Mouse (Mus musculus): ENCODE measurements at regions not wholly inside any gene's neighbourhood (a gene's known extent, or its start where the extent isn't known, plus 50 kb on each side); places are given as distances from the start of the nearest gene placed in this dataset.

DNA sequence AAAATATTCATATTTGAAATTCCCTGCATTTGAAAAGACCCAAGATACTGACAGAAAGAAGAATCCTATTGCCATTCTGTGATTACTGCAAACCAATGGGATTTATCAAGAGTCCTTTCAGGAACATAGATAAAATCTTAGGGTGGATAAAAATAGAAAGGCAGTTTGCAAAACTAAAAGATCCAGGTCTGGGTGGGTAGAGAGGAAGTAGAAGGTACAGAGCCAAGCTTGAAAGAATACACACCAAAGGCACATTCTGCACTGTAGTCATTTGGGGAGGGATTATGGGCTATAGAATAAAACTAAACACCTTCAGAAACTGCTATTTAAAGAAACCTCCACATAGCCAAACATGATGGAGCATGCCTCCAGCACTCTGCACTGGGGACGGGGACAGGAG is 288.5 kb upstream of the 4930412O13Rik start:
- no peak for DNase-seq (ENCODE audit: low spot score)

- no peak for DNase-seq (ENCODE audit: low spot score)
Observed at GRCm38 (mm10) chr2:9593931-9594330, 287.1 kb upstream of the 4930412O13Rik start.

DNA sequence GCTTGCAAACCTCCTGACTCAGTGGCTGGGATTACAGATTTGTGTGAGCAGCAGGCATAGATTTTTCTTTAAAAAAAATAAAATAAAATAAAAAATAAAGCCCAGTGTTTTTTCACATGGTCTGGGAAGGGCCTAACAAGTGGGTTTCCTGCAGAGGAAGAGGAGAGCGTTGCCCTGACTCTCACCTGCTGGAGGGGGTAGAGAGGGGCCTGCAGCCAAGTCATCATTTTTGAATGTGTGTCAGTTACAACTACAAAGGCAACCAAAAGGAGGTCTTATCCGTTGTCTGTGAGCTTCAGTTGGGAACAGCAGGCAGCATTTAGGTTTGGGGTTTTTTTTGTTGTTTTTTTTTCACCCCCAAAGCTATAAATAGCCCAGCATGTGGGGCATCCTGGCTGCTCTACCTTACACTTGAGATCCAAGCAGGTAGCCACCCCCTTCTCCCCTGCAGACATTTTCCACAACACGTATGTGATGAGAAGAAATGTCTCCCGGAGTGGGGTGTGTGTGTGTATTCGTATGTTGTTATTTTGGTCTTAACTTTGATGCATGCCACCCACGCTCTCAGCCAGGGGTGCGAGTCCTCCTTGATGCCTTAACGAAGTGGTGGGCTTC is 285.7 kb upstream of the 4930412O13Rik start:
- DNase-seq (ENCODE audit: low spot score) = no peak

DNA sequence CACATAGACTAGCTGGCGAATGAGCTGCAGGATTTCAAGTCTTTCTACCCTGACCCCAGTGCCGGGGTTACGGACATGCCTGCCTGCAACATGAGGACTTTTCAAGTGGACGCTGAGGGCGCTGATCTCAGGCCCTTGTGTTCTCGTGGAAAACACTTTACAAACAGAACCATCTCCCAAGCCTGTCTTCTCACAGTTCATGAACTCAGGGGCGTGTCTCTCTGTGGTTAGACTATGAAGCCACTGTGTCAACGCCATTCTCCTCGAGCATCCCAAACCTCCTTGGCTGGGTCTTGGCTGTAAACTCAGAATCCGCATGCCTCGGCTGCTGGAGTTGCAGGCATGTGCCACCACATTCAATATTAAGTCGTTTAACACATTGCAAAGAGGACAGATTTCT is 284.9 kb upstream of the 4930412O13Rik start:
- DNase-seq (ENCODE audit: low spot score) = no peak

GRCm38 (mm10) chr2:9604984-9605383 is 276.1 kb upstream of the 4930412O13Rik start:
- DNase-seq (ENCODE audit: low spot score) = no peak

GRCm38 (mm10) chr2:9607547-9607946 is 273.5 kb upstream of the 4930412O13Rik start:
- no peak for DNase-seq (ENCODE audit: low spot score)

DNA sequence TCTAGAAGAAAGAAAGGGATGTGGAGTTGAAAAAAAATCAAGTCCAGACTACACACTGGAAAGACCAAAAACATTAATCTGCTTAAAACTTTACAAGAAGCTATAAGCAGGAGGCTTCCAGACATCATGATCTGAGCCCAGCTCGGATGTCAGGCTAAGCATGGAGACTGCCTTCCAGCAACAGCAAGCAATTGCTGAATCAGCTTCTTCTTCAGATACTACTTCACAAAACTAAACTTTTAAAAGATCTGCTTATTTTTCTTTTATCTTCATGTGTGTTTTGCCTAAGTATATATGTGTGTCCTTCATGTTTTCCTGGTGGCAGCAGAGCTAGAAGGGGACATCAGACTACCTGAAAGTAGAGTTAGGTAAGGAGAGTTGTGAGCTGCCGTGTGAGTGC is 266.6 kb upstream of the 4930412O13Rik start:
- DNase-seq (ENCODE audit: low spot score) = no peak

- DNase-seq (ENCODE audit: low spot score) = no peak
Observed at GRCm38 (mm10) chr2:9616292-9616691, 264.8 kb upstream of the 4930412O13Rik start.

GRCm38 (mm10) chr2:9620303-9621244 is 260.5 kb upstream of the 4930412O13Rik start:
- peak; percentile 28 for DNase-seq (ENCODE audit: low spot score)

- no peak for DNase-seq (ENCODE audit: low spot score)
Observed at GRCm38 (mm10) chr2:9623702-9624101, 257.4 kb upstream of the 4930412O13Rik start.

DNA sequence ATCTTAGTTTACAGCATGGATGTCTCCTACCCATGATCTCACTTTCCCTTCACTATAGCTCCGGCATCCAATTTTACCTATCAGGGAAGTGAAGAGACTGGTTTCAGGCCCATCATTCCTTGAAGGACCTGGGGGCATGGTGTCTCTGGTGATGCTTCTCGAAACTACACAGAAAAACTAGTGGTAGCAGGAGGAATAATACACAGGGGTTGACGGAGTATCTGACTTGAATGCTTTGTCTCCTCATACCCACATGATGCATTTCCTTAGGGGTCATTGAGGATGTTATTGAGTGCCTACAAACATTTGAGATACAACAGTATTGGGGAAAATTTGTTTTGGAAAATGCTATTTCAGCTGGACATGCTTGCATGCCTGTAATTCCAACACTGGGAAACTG is 253.0 kb upstream of the 4930412O13Rik start:
- no peak for DNase-seq (ENCODE audit: low spot score)

- DNase-seq (ENCODE audit: low spot score) = peak; percentile 12
Observed at GRCm38 (mm10) chr2:9632719-9633446, 248.2 kb upstream of the 4930412O13Rik start.

DNA sequence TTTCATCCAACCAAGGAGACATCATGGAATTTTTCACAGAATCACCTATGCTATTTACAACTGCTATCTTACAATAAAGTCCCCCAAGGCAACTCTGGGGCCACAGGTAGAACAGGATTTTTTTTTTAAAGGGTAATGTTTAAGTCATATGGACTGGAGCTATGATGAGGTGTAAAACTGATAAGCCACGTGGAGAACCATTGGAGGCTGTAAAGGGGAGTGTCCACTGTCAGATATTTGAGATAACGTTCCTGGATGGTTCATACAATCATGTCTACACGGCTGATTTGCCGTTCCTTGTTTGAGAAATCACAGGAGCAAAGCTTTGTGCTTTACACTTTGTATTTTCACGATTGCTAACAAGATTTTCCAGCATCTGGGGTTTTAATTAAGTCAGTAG is 241.8 kb upstream of the 4930412O13Rik start:
- no peak for DNase-seq (ENCODE audit: low spot score)

DNA sequence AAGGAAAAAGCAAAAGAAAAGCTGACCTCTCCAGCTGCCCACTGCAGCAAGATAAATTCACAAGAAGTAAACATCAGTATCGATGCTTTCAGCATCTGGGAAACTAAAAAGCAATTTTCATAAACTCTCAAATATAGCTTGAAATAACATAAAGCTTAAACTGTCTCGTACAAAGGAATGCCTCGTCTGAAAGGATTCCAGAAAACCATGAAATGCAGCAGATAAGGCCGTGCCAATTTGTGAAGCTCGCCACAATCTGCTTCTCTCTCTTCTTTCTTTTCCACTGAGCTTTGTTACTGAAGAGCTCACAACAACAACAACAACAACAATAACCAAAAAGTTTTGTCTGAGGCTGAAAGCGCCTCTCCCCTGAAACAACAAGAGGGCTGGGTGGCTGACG is 239.4 kb upstream of the 4930412O13Rik start:
- no peak for DNase-seq (ENCODE audit: low spot score)

- DNase-seq (ENCODE audit: low spot score) = no peak
Observed at GRCm38 (mm10) chr2:9642411-9642810, 238.6 kb upstream of the 4930412O13Rik start.

DNA sequence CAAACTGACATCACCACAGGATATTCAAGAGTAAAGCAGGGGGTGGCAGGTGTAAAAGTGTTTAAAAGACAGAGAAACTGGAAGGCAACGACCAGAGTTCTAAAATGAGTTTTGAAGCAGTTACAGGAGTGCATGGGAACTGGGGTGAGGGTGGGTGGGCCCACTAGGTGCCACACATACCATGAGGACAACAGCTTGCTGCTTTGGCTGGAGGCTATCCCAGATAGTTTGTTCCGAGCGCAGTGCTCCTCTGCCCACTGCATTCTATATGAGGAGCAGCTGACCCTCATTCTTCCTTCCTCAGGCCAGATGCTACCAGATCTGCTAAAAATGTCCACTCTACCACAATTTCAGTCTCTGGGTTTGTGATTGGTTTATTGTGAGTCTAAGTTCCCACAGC is 234.6 kb upstream of the 4930412O13Rik start:
- no peak for DNase-seq (ENCODE audit: low spot score)

GRCm38 (mm10) chr2:9646963-9647362 is 234.1 kb upstream of the 4930412O13Rik start:
- no peak for DNase-seq (ENCODE audit: low spot score)

- no peak for DNase-seq (ENCODE audit: low spot score)
Observed at GRCm38 (mm10) chr2:9650082-9650481, 231.0 kb upstream of the 4930412O13Rik start.

GRCm38 (mm10) chr2:9658880-9659279 is 222.2 kb upstream of the 4930412O13Rik start:
- DNase-seq (ENCODE audit: low spot score) = no peak

DNA sequence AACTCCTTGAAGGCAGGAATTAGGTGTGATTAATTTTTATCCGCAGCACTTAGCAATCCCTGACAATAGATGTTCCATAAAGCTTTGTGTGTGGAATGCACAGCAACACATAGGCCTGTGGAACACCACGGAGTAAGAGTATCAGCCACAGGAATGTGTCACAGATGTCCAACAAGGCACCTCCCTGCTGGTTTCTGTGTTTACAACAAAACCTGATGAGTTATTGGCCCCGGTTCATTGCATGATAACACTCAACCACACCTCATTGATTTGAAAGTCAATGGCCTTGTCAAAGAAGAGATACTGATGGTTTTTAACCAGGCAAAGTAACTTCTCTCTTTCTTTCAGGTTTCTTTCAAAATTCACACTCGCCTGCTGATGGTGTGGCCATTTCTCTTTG is 211.4 kb upstream of the 4930412O13Rik start:
- DNase-seq (ENCODE audit: low spot score) = no peak

GRCm38 (mm10) chr2:9681691-9682152 is 199.3 kb upstream of the 4930412O13Rik start:
- no peak for DNase-seq (ENCODE audit: low spot score)

DNA sequence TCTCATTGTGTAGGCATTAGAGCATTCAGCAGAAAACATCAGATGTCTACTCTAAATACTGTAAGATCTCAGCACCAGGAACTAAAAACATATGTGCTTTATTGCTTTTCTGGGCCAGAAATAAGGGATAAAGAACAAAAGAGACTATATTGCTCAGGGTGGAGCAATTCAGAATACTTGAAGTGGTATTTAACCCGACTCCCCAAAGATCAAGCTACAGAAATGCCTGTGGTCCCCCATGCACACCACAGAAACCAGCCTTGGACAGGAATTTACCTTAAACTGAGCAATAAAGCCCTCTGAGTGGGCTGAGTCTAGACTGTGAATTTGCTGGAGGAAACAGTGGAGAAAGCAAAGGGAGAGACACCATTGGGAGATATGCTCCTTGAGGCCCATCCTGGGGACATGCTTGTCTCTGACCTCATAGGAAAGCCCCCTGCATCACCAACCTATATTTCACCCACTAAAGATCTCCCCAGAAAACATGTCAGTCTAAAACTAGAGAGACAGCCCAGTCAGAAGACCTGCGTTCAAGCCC is 197.3 kb upstream of the 4930412O13Rik start:
- DNase-seq (ENCODE audit: low spot score) = no peak
